Mouse (Mus musculus) liver, embryonic 16.5 days (tissue): ENCODE measurements around the gene Zfp60. TPM values are rescaled to one million over a fixed set of nuclear protein-coding genes. Genes with fewer than 3 reads are reported as not detected.
"Not testable (repeated sequence)": the region's sequence is repeated elsewhere in the genome, so short reads cannot be mapped to it uniquely, and the experiment has no call there.

Experiments used
- ATAC-seq: fragments of 200-750 bp; cut with Nextera tagmentation; 2 replicates; pipeline ENCODE4 v1.8.0; 2017; ENCODE audit warnings: low read depth, mild to moderate bottlenecking, moderate number of reproducible peaks, moderate library complexity
- H3K27ac ChIP-seq: fragments of 300-500 bp; sonication (generic); 2 replicates; pipeline ENCODE4 v1.5.1; 2014; ENCODE audit warnings: mild to moderate bottlenecking, low read length
- H3K27me3 ChIP-seq: fragments of 300-500 bp; sonication (generic); 2 replicates; pipeline ENCODE4 v1.6.1; 2014; ENCODE audit warnings: low read depth, low read length, mixed read lengths; ENCODE audit not compliant: control insufficient read depth, insufficient read depth
- H3K36me3 ChIP-seq: fragments of 300-500 bp; sonication (generic); 2 replicates; pipeline ENCODE4 v1.6.1; 2014; ENCODE audit warnings: mild to moderate bottlenecking; ENCODE audit not compliant: control insufficient read depth, insufficient read depth
- H3K4me1 ChIP-seq: fragments of 300-500 bp; sonication (generic); 2 replicates; pipeline ENCODE4 v1.6.1; 2014; ENCODE audit warnings: low read depth, low read length, mixed read lengths; ENCODE audit not compliant: control insufficient read depth
- H3K4me2 ChIP-seq: fragments of 300-500 bp; sonication (generic); 2 replicates; pipeline ENCODE4 v1.6.1; 2014; ENCODE audit warnings: low read depth, low read length, mixed read lengths
- H3K4me3 ChIP-seq: fragments of 300-500 bp; sonication (generic); 2 replicates; pipeline ENCODE4 v1.5.1; 2014; ENCODE audit warnings: low read depth, mild to moderate bottlenecking, low read length
- H3K9ac ChIP-seq: fragments of 300-500 bp; sonication (generic); 2 replicates; pipeline ENCODE4 v1.6.1; 2014; ENCODE audit warnings: low read depth, low read length
- H3K9me3 ChIP-seq: fragments of 300-500 bp; sonication (generic); replicated peaks from 2 replicates; pipeline ENCODE4 v1.6.1; 2016; ENCODE audit warnings: low read length; ENCODE audit not compliant: control insufficient read depth
- WGBS: fragments of 180-500 bp; shearing (Covaris S2); extraction: QIAGEN DNeasy Blood & Tissue Kit; methylation state at CpG from one replicate; pipeline ENCODE4 v1.1.7; 2014; ENCODE audit not compliant: insufficient replicate concordance; 5-methylcytosine and 5-hydroxymethylcytosine counted together
- polyA plus RNA-seq: library from polyadenylated mRNA; unstranded; fragments of >200 nt; fragmentation: Nextera tagmentation; extraction: Ambion mirVana; gene quantifications from 2 replicates; pipeline ENCODE4 v1.2.1, GENCODE M21; 2015

The Zfp60 gene
- polyA plus RNA-seq, 1 experiment from 2014 or later, result 4.1 TPM

- Histone ChIP-seq H3K4me2 (no peak overlapping the region), H3K4me1 (no peaks in the 10 kb centered on the region), H3K4me3 (no peak overlapping the region), H3K36me3 (no peaks in the 10 kb centered on the region), H3K9ac (no peak overlapping the region), H3K27ac (no peak overlapping the region), H3K9me3 (no peaks in the 10 kb centered on the region), H3K27me3 (no peaks in the 10 kb centered on the region)
- WGBS, result 64% methylated on average over 3 of the region's 3 CpGs
- ATAC-seq, result no peak
Observed at GRCm38 (mm10) chr7:27757048-27757375, 25.8 kb downstream of the Zfp60 start.

GRCm38 (mm10) chr7:27765176-27765886, 34.1 kb downstream of the Zfp60 start:
- Histone ChIP-seq H3K27me3 (no peaks in the 10 kb centered on the region), H3K4me2 (0 out of 2 replicates have a peak overlapping the region, but pooled peaks have one; percentile 21), H3K9ac (no peak overlapping the region), H3K27ac (no peak overlapping the region), H3K9me3 (no peaks in the 10 kb centered on the region), H3K4me1 (no peaks in the 10 kb centered on the region), H3K4me3 (0 out of 2 replicates have a peak overlapping the region, but pooled peaks have one; percentile 8), H3K36me3 (no peaks in the 10 kb centered on the region)
- 11% methylated on average over 17 of the region's 17 CpGs for WGBS
- ATAC-seq, result no peak

DNA sequence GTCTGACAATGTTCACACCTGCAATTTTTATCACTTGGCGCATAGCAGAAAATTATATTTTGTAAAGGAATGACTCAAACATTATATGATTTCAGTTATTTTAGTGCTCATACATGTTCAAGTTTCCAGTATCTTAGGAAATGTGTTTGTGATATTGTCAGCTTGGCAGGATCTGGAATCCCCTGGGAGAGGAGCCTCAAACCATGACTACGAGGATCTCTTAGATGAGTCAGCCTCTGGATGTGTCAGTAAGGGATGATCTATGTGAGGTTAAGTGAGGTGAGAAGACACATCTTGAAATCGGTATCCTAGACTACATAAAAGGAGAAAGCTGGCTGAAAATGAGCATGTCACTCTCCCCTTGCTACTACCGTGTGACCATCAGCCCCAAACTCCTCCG, 58.1 kb downstream of the Zfp60 start:
- ATAC-seq, result no peak
- no peaks in the 10 kb centered on the region; the same call in 1 of the 2 replicates for H3K9me3 ChIP-seq
- H3K9ac ChIP-seq, result no peak overlapping the region
- no peak overlapping the region for H3K27ac ChIP-seq
- no peak overlapping the region for H3K4me2 ChIP-seq
- H3K27me3 ChIP-seq, result no peaks in the 10 kb centered on the region
- no peaks in the 10 kb centered on the region for H3K4me1 ChIP-seq
- WGBS, result 63% methylated on average over 5 of the region's 5 CpGs
- H3K36me3 ChIP-seq, result no peaks in the 10 kb centered on the region
- H3K4me3 ChIP-seq, result no peak overlapping the region

DNA sequence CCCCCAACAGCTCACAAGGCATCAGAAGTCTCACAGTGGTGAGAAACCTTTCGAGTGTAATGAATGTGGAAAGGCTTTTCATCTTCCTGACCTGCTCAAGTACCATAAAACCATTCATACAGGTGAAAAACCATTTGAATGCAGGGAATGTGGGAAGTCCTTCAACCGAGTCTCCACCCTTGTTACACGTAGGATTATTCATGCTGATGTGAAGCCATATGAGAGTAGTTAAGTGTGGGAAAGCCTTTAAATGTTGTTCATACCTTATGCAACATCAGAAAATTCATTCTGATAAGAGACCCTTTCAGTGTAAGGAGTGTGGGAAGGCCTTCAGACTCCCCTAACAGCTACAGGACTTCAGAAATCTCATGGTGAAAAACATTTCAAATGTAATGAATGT, 62.7 kb downstream of the Zfp60 start:
- not testable (repeated sequence) for H3K27ac ChIP-seq, H3K9me3 ChIP-seq, H3K36me3 ChIP-seq, H3K4me1 ChIP-seq, H3K4me2 ChIP-seq, H3K27me3 ChIP-seq, H3K4me3 ChIP-seq, H3K9ac ChIP-seq, ATAC-seq
- WGBS, result 45% methylated on average over 2 of the region's 3 CpGs

DNA sequence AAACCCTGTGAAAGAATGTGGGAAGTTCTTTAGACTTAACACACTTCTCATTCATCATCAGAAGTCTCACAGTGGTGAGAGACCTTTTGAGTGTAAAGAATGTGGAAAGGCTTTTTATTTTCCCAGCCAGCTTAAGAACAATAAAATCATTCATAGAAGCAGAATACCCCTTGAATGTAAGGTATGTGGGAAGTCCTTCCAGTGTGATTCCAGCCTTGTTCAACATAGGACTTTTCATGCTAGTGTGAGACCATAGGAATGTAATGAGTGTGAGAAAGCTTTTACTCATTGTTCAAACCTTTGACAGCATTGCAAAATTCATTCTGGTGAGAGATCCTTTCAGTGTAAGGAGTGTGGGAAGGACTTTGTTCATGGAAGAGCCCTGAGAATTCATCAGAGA, 63.4 kb downstream of the Zfp60 start:
- H3K4me2 ChIP-seq, result no peak overlapping the region
- no peaks in the 10 kb centered on the region for H3K4me1 ChIP-seq

DNA sequence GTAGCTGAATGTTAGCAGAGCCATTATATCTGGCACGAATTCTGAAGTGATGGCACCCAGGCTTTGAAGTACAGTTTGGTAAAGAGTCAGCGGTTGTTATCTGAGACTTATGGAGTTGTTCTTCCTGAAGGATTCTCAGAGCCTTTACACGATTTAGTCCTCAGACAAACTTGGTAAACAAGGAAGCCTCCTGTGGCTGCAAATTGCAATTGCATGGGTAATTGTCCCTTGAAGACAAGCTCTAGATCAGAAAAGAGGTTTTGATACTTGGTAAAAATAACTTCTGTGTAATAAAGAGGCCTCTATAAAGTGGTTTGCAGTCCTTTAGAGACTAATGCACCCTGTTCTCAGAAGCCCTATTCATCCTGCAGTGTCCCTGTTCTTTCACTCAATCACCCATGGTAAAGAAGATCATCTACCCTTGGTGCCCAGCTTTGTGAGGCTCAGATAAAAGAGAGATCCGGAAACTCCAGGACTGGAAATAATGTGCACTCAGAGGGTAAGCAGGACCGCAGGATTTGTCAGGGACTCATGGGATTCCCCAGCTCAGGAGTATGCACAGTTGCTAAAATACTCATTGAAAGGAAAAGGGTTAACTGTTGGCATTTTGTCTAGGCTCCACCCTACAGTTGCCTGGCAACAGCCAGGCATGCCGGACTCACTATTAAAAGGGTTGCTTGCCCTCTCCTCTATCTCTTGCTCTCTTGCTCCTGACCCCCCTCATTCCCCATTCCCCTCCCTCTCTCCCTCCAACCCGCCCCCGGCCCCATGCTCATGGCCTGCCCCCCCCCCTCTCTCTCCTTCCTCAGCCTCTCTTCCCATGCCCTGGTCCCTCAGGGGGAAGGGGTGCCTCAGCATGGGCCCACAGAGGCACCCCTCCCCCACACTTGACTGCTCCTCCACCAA, 67.0 kb downstream of the Zfp60 start:
- H3K27ac ChIP-seq, result no peak overlapping the region
- no peak overlapping the region for H3K4me2 ChIP-seq
- H3K9ac ChIP-seq, result no peak overlapping the region
- no peak overlapping the region for H3K4me3 ChIP-seq
- no peaks in the 10 kb centered on the region; the same call in none of the 2 replicates for H3K9me3 ChIP-seq
- ATAC-seq, result no peak
- WGBS, result 31% methylated on average over 8 of the region's 8 CpGs
- H3K36me3 ChIP-seq, result no peaks in the 10 kb centered on the region
- no peaks in the 10 kb centered on the region for H3K4me1 ChIP-seq
- H3K27me3 ChIP-seq, result no peaks in the 10 kb centered on the region

More for the DNA sequence above, 63.4 kb downstream of the Zfp60 start:
- Histone ChIP-seq H3K9me3 (no peaks in the 10 kb centered on the region; the same call in none of the 2 replicates), H3K9ac (no peak overlapping the region), H3K27me3 (no peaks in the 10 kb centered on the region), H3K36me3 (no peaks in the 10 kb centered on the region), H3K4me3 (no peak overlapping the region), H3K27ac (no peak overlapping the region)
- ATAC-seq, result no peak

- no peak overlapping the region for H3K4me3 ChIP-seq
- H3K27ac ChIP-seq, result no peak overlapping the region
- H3K27me3 ChIP-seq, result no peaks in the 10 kb centered on the region
- no peaks in the 10 kb centered on the region; the same call in none of the 2 replicates for H3K4me1 ChIP-seq
- H3K4me2 ChIP-seq, result no peak overlapping the region
- ATAC-seq, result no peak
- H3K36me3 ChIP-seq, result no peaks in the 10 kb centered on the region
- H3K9ac ChIP-seq, result no peak overlapping the region
- 49% methylated on average over 2 of the region's 2 CpGs for WGBS
- H3K9me3 ChIP-seq, result no peaks in the 10 kb centered on the region; the same call in none of the 2 replicates
Observed at GRCm38 (mm10) chr7:27801137-27801536, 69.9 kb downstream of the Zfp60 start.

- H3K4me3 ChIP-seq, result no peak overlapping the region
- no peak overlapping the region for H3K9ac ChIP-seq
- 78% methylated on average over 5 of the region's 5 CpGs for WGBS
- no peak for ATAC-seq
- no peak overlapping the region for H3K4me2 ChIP-seq
- no peaks in the 10 kb centered on the region; the same call in none of the 2 replicates for H3K4me1 ChIP-seq
- H3K27me3 ChIP-seq, result no peaks in the 10 kb centered on the region
- no peak overlapping the region for H3K27ac ChIP-seq
- H3K9me3 ChIP-seq, result no peaks in the 10 kb centered on the region
- no peaks in the 10 kb centered on the region for H3K36me3 ChIP-seq
Observed at GRCm38 (mm10) chr7:27802986-27803385, 71.8 kb downstream of the Zfp60 start.
